Mouse (Mus musculus) liver, embryonic 16.5 days (tissue): ENCODE results near the gene Qser1. TPM values are rescaled to one million over a fixed set of nuclear protein-coding genes. Genes with fewer than 3 reads are reported as not detected.
A peak's percentile ranks its signal among the peaks of the same experiment; 100 is the strongest.

Source experiments
- ATAC-seq: fragments of 200-750 bp; cut with Nextera tagmentation; 2 replicates; pipeline ENCODE4 v1.8.0; 2017; ENCODE audit warnings: low read depth, mild to moderate bottlenecking, moderate number of reproducible peaks, moderate library complexity
- H3K27ac ChIP-seq: fragments of 300-500 bp; sonication (generic); 2 replicates; pipeline ENCODE4 v1.5.1; 2014; ENCODE audit warnings: mild to moderate bottlenecking, low read length
- H3K27me3 ChIP-seq: fragments of 300-500 bp; sonication (generic); 2 replicates; pipeline ENCODE4 v1.6.1; 2014; ENCODE audit warnings: low read depth, low read length, mixed read lengths; ENCODE audit not compliant: control insufficient read depth, insufficient read depth
- H3K36me3 ChIP-seq: fragments of 300-500 bp; sonication (generic); 2 replicates; pipeline ENCODE4 v1.6.1; 2014; ENCODE audit warnings: mild to moderate bottlenecking; ENCODE audit not compliant: control insufficient read depth, insufficient read depth
- H3K4me1 ChIP-seq: fragments of 300-500 bp; sonication (generic); 2 replicates; pipeline ENCODE4 v1.6.1; 2014; ENCODE audit warnings: low read depth, low read length, mixed read lengths; ENCODE audit not compliant: control insufficient read depth
- H3K4me2 ChIP-seq: fragments of 300-500 bp; sonication (generic); 2 replicates; pipeline ENCODE4 v1.6.1; 2014; ENCODE audit warnings: low read depth, low read length, mixed read lengths
- H3K4me3 ChIP-seq: fragments of 300-500 bp; sonication (generic); 2 replicates; pipeline ENCODE4 v1.5.1; 2014; ENCODE audit warnings: low read depth, mild to moderate bottlenecking, low read length
- H3K9ac ChIP-seq: fragments of 300-500 bp; sonication (generic); 2 replicates; pipeline ENCODE4 v1.6.1; 2014; ENCODE audit warnings: low read depth, low read length
- H3K9me3 ChIP-seq: fragments of 300-500 bp; sonication (generic); replicated peaks from 2 replicates; pipeline ENCODE4 v1.6.1; 2016; ENCODE audit warnings: low read length; ENCODE audit not compliant: control insufficient read depth
- WGBS: fragments of 180-500 bp; shearing (Covaris S2); extraction: QIAGEN DNeasy Blood & Tissue Kit; methylation state at CpG from one replicate; pipeline ENCODE4 v1.1.7; 2014; ENCODE audit not compliant: insufficient replicate concordance; 5-methylcytosine and 5-hydroxymethylcytosine counted together
- polyA plus RNA-seq: library from polyadenylated mRNA; unstranded; fragments of >200 nt; fragmentation: Nextera tagmentation; extraction: Ambion mirVana; gene quantifications from 2 replicates; pipeline ENCODE4 v1.2.1, GENCODE M21; 2015

Qser1 gene
- polyA plus RNA-seq, 1 experiment from 2014 or later, result 1.7 TPM

- H3K4me3 ChIP-seq, result no peak overlapping the region
- no peak overlapping the region; the same call in 1 of the 2 replicates for H3K4me2 ChIP-seq
- no peaks in the 10 kb centered on the region for H3K36me3 ChIP-seq
- H3K9me3 ChIP-seq, result no peaks in the 10 kb centered on the region
- 45% methylated on average over 9 of the region's 9 CpGs for WGBS
- no peak overlapping the region for H3K9ac ChIP-seq
- H3K27me3 ChIP-seq, result no peaks in the 10 kb centered on the region
- H3K27ac ChIP-seq, result peak overlapping the region; percentile 55
- peak; percentile 51; the same call in 1 of the 2 replicates for ATAC-seq
- H3K4me1 ChIP-seq, result no peaks in the 10 kb centered on the region
Observed at GRCm38 (mm10) chr2:104732033-104732444, 84.5 kb downstream of the Qser1 start.

GRCm38 (mm10) chr2:104727369-104727768 lies 89.2 kb downstream of the Qser1 start:
- no peak overlapping the region for H3K27ac ChIP-seq
- H3K4me1 ChIP-seq, result no peaks in the 10 kb centered on the region
- H3K9me3 ChIP-seq, result no peaks in the 10 kb centered on the region
- ATAC-seq, result no peak
- 63% methylated on average over 1 of the region's 1 CpGs for WGBS
- H3K4me3 ChIP-seq, result no peak overlapping the region
- no peaks in the 10 kb centered on the region for H3K27me3 ChIP-seq
- no peak overlapping the region for H3K4me2 ChIP-seq
- H3K9ac ChIP-seq, result no peak overlapping the region
- H3K36me3 ChIP-seq, result no peaks in the 10 kb centered on the region

- Histone ChIP-seq H3K36me3 (no peaks in the 10 kb centered on the region), H3K27me3 (no peaks in the 10 kb centered on the region), H3K4me3 (no peak overlapping the region), H3K4me2 (no peak overlapping the region), H3K9me3 (no peaks in the 10 kb centered on the region), H3K27ac (no peak overlapping the region), H3K4me1 (no peaks in the 10 kb centered on the region; the same call in 1 of the 2 replicates), H3K9ac (no peak overlapping the region)
- WGBS, result 50% methylated on average over 3 of the region's 3 CpGs
- no peak for ATAC-seq
Observed at GRCm38 (mm10) chr2:104722021-104722420, 94.5 kb downstream of the Qser1 start.

- H3K27me3 ChIP-seq, result no peaks in the 10 kb centered on the region
- H3K27ac ChIP-seq, result no peak overlapping the region
- WGBS, result 46% methylated on average over 4 of the region's 4 CpGs
- no peak overlapping the region for H3K9ac ChIP-seq
- ATAC-seq, result no peak
- no peaks in the 10 kb centered on the region; the same call in 1 of the 2 replicates for H3K4me1 ChIP-seq
- H3K36me3 ChIP-seq, result no peaks in the 10 kb centered on the region
- no peak overlapping the region for H3K4me3 ChIP-seq
- H3K9me3 ChIP-seq, result no peaks in the 10 kb centered on the region
- no peak overlapping the region for H3K4me2 ChIP-seq
Observed at GRCm38 (mm10) chr2:104717827-104718226, 98.7 kb downstream of the Qser1 start.

- H3K4me2 ChIP-seq, result no peak overlapping the region
- 53% methylated on average over 2 of the region's 2 CpGs for WGBS
- H3K9me3 ChIP-seq, result no peaks in the 10 kb centered on the region
- no peaks in the 10 kb centered on the region; the same call in 1 of the 2 replicates for H3K4me1 ChIP-seq
- H3K9ac ChIP-seq, result no peak overlapping the region
- H3K27me3 ChIP-seq, result peaks cover 4% of the 10 kb centered on the region
- no peaks in the 10 kb centered on the region for H3K36me3 ChIP-seq
- ATAC-seq, result no peak
- no peak overlapping the region for H3K4me3 ChIP-seq
- no peak overlapping the region for H3K27ac ChIP-seq
Observed at GRCm38 (mm10) chr2:104717231-104717735, 99.3 kb downstream of the Qser1 start.

GRCm38 (mm10) chr2:104716279-104716678 lies 100.3 kb downstream of the Qser1 start, which contains the start of gene Pin1rt1:
TSS of gene Pin1rt1 (minus strand) at chr2:104716379.
- WGBS, result 64% methylated on average over 4 of the region's 4 CpGs
- ATAC-seq, result no peak
- peaks cover 2% of the 10 kb centered on the region; the same call in 1 of the 2 replicates for H3K4me1 ChIP-seq
- H3K27me3 ChIP-seq, result peaks cover 14% of the 10 kb centered on the region
- H3K4me3 ChIP-seq, result no peak within 1 kb of the TSS
- H3K9ac ChIP-seq, result no peak within 1 kb of the TSS
- H3K4me2 ChIP-seq, result no peak within 1 kb of the TSS
- no peaks in the 10 kb centered on the region for H3K9me3 ChIP-seq
- H3K36me3 ChIP-seq, result no peaks in the 10 kb centered on the region
- no peak within 1 kb of the TSS for H3K27ac ChIP-seq

- Histone ChIP-seq H3K36me3 (no peaks in the 10 kb centered on the region), H3K4me3 (no peak overlapping the region), H3K4me1 (peaks cover 2% of the 10 kb centered on the region; the same call in 1 of the 2 replicates), H3K27ac (no peak overlapping the region), H3K4me2 (no peak overlapping the region), H3K9ac (no peak overlapping the region), H3K27me3 (peaks cover 26% of the 10 kb centered on the region), H3K9me3 (no peaks in the 10 kb centered on the region)
- no peak for ATAC-seq
- 60% methylated on average over 15 of the region's 15 CpGs for WGBS
Observed at GRCm38 (mm10) chr2:104714254-104714691, 102.3 kb downstream of the Qser1 start.

GRCm38 (mm10) chr2:104712486-104712809 lies 104.1 kb downstream of the Qser1 start:
- no peaks in the 10 kb centered on the region for H3K9me3 ChIP-seq
- H3K4me1 ChIP-seq, result peaks cover 2% of the 10 kb centered on the region; the same call in 1 of the 2 replicates
- WGBS, result 4% methylated on average over 7 of the region's 7 CpGs
- no peak overlapping the region for H3K27ac ChIP-seq
- H3K4me2 ChIP-seq, result peak overlapping the region; percentile 73
- H3K4me3 ChIP-seq, result peak overlapping the region; percentile 70
- H3K9ac ChIP-seq, result peak overlapping the region; percentile 54
- 0 out of 2 replicates have a peak, but pooled peaks have one; percentile 11 for ATAC-seq
- peaks cover 26% of the 10 kb centered on the region for H3K27me3 ChIP-seq
- no peaks in the 10 kb centered on the region for H3K36me3 ChIP-seq

GRCm38 (mm10) chr2:104711585-104712485 lies 104.7 kb downstream of the Qser1 start, which contains the start of gene Tcp11l1:
TSS of gene Tcp11l1 (minus strand) at chr2:104712169.
- Histone ChIP-seq H3K9ac (peak within 1 kb of the TSS; percentile 54), H3K27me3 (peaks cover 26% of the 10 kb centered on the region), H3K4me3 (peak within 1 kb of the TSS; percentile 70), H3K4me2 (peak within 1 kb of the TSS; percentile 73), H3K27ac (no peak within 1 kb of the TSS), H3K36me3 (no peaks in the 10 kb centered on the region), H3K4me1 (peaks cover 2% of the 10 kb centered on the region; the same call in 1 of the 2 replicates), H3K9me3 (no peaks in the 10 kb centered on the region)
- under 1% methylated on average over 72 of the region's 99 CpGs for WGBS
- ATAC-seq, result peak; percentile 64; the same call in 1 of the 2 replicates
